Mouse (Mus musculus): ENCODE data around the gene Ggt1.
"Not testable (repeated sequence)": the region's sequence is repeated elsewhere in the genome, so short reads cannot be mapped to it uniquely, and the experiment has no call there.

The Ggt1 gene

GRCm38 (mm10) chr10:75552106-75552505 is 9.3 kb upstream of the Ggt1 start:
- no peak for DNase-seq

DNA sequence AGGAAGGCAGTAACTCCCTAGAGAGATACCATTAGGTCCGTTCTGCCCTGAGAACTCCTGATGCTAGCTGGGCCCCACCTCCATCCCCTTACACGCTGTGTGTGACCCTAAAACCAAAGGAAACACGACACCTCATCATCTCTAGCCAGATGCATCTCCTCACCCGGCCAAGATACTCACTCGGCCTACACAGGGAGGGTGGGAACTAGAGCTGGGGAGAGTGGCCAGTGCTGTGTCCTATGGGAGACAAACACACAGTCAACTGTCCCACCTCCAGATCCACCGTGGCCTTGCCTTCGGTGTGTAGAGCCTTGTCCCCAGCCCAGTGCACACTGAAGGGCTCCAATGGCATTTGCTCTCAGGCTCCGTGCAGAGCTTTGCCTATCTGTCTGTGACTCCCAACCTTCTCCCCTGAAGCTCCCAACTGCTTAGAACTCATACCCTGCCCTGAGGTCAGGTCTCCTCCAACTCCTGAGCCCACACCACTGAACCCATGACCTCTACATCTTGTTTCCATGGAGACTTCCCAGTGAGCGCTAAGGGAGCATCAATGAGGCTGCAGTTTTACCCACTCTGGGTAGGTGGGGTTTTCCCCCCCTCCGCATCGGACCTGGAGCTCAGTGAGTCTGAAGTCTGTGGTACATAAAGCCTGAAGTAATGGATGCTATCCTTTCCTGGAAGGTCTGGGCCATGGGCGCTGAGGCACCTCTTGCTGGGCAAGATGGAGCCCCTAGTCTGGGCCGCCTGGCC is 8.5 kb upstream of the Ggt1 start:
- DNase-seq = no peak

- no peak for DNase-seq
These were observed 7.3 kb upstream of the Ggt1 start for GRCm38 (mm10) chr10:75554090-75554489.

- DNase-seq = no peak
These were observed 5.8 kb upstream of the Ggt1 start for GRCm38 (mm10) chr10:75555557-75555956.

GRCm38 (mm10) chr10:75556026-75556425 is 5.4 kb upstream of the Ggt1 start:
- no peak for DNase-seq

DNA sequence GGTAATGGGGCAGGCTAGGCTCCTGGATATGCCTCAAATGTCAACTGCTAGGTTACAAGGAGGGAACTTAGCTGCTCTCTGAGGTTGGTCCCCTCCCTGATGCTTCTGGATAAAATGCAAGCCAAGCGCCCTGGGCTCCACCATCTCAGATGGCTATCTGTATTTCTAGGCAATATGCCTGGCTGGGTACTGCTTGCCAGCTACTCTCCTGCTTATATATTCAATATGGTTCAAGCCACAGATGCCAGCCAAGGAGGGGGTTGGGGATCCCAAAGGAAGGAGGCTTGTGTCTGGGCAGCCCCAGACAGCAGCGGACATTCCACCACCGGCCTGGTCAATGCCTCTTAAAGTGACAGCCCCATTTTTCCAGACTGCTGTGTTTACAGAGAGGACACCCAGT is 2.9 kb upstream of the Ggt1 start:
- no peak for DNase-seq

GRCm38 (mm10) chr10:75559041-75559675 is 2.2 kb upstream of the Ggt1 start:
- no peak for DNase-seq

DNA sequence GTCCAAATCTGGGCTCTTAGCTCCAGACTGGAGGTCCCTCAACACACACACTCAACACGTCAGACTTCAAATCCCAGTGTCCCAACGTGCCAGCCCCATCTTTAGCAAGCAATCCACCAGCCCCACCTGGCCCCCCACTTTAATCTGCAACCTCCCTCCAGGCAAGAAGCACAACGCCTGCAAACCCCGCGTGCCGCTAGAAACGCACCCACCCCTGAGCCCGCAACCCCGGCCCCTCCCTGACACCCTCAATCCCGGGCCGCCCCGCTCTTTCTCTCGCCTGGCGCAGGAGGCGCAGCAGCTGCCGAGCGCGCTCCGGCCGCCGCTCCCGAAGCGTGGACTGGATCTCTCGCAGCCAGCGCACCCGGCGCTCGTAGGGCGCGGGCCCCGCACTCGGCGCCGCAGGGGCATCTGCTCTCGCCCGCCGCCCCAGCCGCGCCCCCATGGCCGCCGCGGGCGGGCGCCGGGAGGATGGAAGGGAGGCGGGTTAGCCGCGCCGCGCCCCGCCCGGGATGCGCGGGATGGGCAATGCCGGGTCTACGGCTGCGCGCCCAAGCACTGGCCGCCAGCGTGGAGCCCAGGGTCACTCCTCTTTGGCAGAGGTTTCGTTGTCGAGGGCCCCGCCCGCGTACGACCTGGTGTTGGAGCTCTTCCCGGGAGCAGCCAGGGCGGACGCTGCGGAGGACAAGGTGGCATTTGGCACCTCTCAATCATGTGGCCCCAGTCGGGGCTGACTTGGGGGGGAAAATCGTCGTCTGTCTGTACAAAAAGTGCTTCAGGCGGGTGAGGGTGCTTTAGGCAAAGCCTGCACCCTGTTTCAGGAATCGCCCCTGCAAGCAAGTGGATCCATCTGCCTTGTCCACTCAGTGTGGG is 1.5 kb upstream of the Ggt1 start, which contains the start of gene Lrrc75b:
Lrrc75b (minus strand) TSS at position 655 of the 873 bp plus-strand sequence.
- DNase-seq = peak; percentile 11

DNA sequence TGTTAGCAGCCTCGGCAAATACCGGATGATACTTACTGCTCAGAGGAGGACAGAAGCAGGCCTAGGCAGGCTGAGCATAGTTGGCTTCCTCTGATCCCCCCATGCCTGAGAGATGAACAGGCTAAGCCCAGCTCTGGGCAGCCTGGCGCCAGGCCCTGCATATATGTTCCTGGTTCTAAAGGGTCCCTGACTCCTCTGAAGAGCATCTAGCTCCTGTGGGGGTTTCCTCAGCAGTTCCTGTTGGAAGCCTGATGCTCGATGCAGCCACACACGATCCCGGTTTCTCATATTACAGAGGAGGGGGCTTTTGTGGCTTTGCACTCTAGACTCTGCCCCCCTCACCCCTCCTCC is 880 bp upstream of the Ggt1 start:
- DNase-seq = no peak

- no peak for DNase-seq
These were observed 1.2 kb downstream of the Ggt1 start for GRCm38 (mm10) chr10:75562596-75562995.

GRCm38 (mm10) chr10:75564687-75565265 is 3.4 kb downstream of the Ggt1 start:
- no peak for DNase-seq

- DNase-seq = peak; percentile 81
These were observed 4.0 kb downstream of the Ggt1 start for GRCm38 (mm10) chr10:75565436-75565835.

GRCm38 (mm10) chr10:75565906-75566305 is 4.5 kb downstream of the Ggt1 start:
- no peak for DNase-seq

- DNase-seq = peak; percentile 36
These were observed 4.9 kb downstream of the Ggt1 start for GRCm38 (mm10) chr10:75566321-75566720.

- DNase-seq = not testable (repeated sequence)
These were observed 5.4 kb downstream of the Ggt1 start for GRCm38 (mm10) chr10:75566765-75567164.

DNA sequence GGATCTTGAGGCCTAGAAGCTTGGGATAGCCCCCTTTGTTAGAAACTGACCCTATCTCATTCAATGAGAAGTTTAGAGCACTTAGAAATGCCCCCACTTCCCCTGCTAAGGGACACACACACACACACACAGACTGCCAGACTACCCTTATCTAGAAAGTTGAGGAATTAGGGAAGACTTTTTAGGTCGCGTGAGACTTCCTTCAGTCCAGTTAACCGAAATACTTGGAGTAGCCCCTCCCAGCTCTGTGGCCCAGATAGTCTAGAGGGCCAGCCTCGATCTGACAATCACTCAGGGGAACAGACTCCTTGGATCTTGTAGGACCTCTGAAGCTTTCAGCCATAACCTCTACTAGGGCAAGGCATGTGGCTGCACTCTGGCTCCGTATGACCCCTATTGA is 6.6 kb downstream of the Ggt1 start:
- no peak for DNase-seq

DNA sequence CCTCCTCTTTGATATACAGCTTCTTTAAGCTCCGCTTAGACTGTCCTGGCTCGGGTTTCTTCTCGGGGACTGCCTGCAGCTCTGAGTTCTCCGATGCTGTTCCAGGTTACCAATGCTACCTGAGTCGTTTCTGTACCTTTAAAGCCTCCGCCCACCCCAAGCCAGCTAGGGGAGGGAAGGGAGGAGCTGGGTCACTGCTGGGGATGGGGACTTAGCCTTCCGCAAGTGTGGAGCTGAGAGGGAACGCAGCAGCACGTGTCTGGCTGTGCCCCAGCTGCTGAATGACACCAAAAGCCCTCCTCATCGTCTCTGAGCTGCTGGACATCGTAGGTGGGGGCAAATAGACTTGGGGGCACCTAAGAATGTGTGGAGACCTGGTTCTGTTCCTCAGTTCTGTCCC is 7.0 kb downstream of the Ggt1 start:
- DNase-seq = no peak

DNA sequence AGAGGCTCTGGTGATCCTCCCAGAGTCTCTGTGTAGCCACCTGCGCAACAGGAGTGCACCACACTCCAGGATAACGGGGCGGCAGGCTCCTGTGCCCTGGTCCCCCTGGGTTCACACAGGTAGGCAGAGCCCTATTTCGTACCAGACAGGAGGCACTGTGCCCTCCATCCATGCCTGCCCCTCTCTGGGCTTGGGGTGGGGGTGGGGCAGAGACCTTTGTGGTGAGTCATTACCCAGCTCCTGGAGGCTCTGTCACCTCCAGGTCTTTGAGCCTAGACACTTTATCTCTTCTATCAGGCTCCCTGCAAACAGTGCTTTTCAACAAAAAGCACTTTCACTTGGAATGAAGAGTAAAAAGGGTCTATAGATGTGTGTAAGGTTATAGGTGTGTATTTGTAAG is 7.4 kb downstream of the Ggt1 start:
- DNase-seq = no peak

DNA sequence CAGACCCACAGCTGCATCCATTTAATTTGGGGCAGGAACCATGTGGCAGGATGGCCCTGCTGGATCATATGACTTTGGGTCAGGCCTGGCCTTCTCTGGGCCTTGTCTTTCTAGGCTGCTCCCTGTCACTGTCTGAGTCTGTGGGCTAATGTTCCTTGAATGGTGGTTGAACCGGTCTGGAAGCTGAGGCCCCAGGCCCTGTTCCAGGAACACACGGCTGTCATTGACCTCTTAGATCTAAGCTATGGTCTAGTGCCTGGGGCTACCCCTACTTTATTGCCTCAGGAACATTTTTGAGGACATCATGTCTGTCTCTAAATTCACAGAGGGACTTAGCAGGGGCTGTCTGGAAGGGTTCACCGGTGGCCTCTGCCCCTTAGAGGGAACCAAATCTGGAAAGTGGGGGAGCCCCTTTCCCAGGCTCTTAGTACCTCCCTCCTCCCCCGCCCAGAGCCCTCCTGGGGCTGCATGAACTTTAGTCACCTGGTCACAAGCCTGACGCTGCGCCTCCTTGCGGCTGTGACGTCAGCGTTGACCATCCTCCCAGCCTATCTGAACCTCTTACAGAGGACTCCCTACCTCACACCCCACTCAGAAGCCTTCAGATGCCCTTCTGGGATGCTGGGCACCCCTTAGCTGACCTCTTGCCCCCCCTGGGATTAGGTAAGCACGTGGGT is 9.7 kb downstream of the Ggt1 start:
- no peak for DNase-seq

DNA sequence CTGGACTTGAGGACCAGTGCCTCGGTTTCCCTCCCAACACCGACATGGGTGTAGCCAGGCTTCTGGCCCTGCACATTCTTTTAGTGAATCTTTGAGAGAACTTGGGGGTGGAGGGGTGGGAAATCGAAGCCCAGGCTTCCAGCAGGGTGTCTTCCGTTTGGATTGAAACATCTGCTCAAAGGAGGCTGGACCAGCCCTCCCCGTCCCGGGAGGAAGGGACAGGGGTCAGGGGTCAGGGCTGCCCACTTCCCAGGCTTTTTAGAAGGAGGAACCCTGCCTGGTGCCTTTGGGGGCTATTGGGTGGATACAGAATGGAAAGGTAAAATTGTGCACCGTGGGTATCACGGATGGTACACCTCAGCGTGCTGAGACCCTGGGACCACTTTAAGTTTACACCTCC is 10.5 kb downstream of the Ggt1 start:
- no peak for DNase-seq

DNA sequence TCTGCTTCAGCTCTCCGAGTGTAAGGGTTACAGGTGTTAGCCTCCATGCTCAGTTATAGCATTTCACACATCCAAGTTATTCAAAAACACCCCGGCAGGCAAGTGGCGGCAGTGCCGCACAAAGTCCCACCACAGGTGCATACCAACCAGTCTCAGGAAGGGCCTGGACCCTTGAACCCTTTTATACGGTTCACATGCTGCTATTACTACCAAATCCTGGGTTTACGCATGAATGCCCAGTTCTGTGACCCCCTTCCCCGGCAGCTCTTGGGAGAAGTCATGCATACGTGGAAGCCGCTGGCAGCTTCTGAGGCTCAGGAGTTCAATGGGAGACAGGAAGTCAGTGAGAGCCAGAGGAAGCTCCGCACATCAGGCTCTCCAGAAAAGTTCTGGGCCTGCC is 11.8 kb downstream of the Ggt1 start:
- no peak for DNase-seq

DNA sequence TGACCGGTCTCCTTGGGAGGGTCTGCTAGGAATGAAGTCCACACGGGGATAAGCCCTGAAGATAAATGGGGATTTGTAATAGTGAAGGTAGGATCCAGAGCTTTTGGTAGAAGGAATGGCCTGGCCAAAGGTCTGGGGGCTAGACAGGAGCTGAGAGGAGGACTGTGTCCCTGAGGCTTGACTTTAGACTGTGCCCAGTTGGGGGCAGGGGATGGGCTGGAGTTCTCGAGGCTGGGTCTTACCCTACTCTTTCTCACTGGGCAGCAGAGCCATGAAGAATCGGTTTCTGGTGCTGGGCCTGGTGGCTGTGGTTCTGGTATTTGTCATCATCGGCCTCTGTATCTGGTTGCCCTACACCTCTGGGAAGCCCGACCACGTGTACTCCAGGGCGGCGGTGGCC is 12.6 kb downstream of the Ggt1 start:
- no peak for DNase-seq

DNA sequence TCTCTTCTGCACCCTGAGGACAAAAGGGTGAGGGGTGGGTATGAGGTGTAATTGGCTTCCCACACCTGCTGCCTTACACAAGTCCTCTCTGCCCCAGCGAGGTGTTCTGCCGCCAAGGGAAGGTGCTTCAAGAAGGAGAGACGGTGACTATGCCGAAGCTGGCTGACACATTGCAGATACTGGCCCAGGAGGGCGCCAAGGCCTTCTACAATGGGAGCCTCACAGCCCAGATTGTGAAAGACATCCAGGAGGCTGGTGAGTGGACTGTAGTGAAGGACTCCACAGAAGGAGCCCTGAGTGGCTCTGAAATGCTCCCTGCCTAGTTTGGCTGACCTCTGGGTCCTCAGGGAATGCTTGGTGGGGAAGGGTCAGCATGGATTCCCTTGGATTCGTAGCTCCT is 17.7 kb downstream of the Ggt1 start:
- no peak for DNase-seq

Data from thymus, postnatal 25 days (tissue).